Mouse (Mus musculus) liver, embryonic 15.5 days (tissue): ENCODE measurements around the gene Abhd12b. TPM values are rescaled to one million over a fixed set of nuclear protein-coding genes. Genes with fewer than 3 reads are reported as not detected.
A peak's percentile ranks its signal among the peaks of the same experiment; 100 is the strongest.

Experiments
- ATAC-seq: fragments of 200-750 bp; cut with Nextera tagmentation; 2 replicates; pipeline ENCODE4 v1.8.0; 2017; ENCODE audit warnings: moderate number of reproducible peaks, mild to moderate bottlenecking, moderate library complexity; ENCODE audit not compliant: insufficient read depth
- H3K27ac ChIP-seq: fragments of 300-500 bp; sonication (generic); replicated peaks from 2 replicates; pipeline ENCODE4 v1.5.1; 2015; ENCODE audit warnings: mild to moderate bottlenecking, inconsistent platforms
- H3K27me3 ChIP-seq: fragments of 300-500 bp; sonication (generic); 2 replicates; pipeline ENCODE4 v1.6.1; 2015; ENCODE audit warnings: mild to moderate bottlenecking, inconsistent platforms
- H3K36me3 ChIP-seq: fragments of 300-500 bp; sonication (generic); replicated peaks from 2 replicates; pipeline ENCODE4 v1.6.1; 2015; ENCODE audit warnings: moderate library complexity, mild to moderate bottlenecking, inconsistent platforms
- H3K4me1 ChIP-seq: fragments of 300-500 bp; sonication (generic); replicated peaks from 2 replicates; pipeline ENCODE4 v1.6.1; 2015; ENCODE audit warnings: inconsistent platforms
- H3K4me2 ChIP-seq: fragments of 300-500 bp; sonication (generic); 2 replicates; pipeline ENCODE4 v1.6.1; 2015; ENCODE audit warnings: moderate library complexity, mild to moderate bottlenecking, inconsistent platforms
- H3K4me3 ChIP-seq: fragments of 300-500 bp; sonication (generic); replicated peaks from 2 replicates; pipeline ENCODE4 v1.5.1; 2015; ENCODE audit warnings: mild to moderate bottlenecking, inconsistent platforms
- H3K9ac ChIP-seq: fragments of 300-500 bp; sonication (generic); 2 replicates; pipeline ENCODE4 v1.6.1; 2015; ENCODE audit warnings: moderate library complexity, mild to moderate bottlenecking, inconsistent platforms
- H3K9me3 ChIP-seq: fragments of 300-500 bp; sonication (generic); replicated peaks from 2 replicates; pipeline ENCODE4 v1.6.1; 2016; ENCODE audit warnings: inconsistent platforms
- WGBS: fragments of 180-500 bp; shearing (Covaris S2); methylation state at CpG from one replicate; pipeline ENCODE4 v1.1.7; 2015; ENCODE audit warnings: mixed read lengths; ENCODE audit not compliant: insufficient replicate concordance; 5-methylcytosine and 5-hydroxymethylcytosine counted together
- polyA plus RNA-seq: library from polyadenylated mRNA; unstranded; fragments of >200 nt; fragmentation: Nextera tagmentation; extraction: Ambion mirVana; gene quantifications from 2 replicates; pipeline ENCODE4 v1.2.1, GENCODE M21; 2015

Gene Abhd12b
- polyA plus RNA-seq, 1 experiment from 2014 or later, result not detected

DNA sequence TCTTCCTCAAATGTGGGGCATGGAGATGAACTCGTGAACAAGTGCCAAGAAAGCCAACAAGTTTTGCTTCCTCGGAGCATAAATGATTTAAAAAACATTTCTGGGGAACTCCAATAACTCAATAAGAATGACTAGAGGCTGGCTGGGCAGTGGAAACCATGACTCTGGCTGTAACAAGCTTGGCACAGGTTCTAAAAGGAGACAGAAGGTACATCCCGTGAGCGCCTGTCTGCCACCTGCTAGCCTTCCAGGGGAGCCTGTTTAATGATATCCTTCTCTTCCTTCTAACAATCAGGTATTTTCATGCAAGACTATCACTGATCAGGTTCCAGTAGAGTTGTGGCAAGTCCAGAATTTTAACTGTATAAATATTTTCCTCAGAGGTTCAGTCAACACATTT lies 58.6 kb downstream of the Abhd12b start:
- Histone ChIP-seq H3K4me1 (0 out of 2 replicates have a peak, but pooled peaks cover 2% of the 10 kb centered on the region), H3K4me2 (no peak overlapping the region), H3K9ac (no peak overlapping the region), H3K27me3 (no peaks in the 10 kb centered on the region), H3K9me3 (no peaks in the 10 kb centered on the region), H3K36me3 (peaks cover 43% of the 10 kb centered on the region), H3K4me3 (no peak overlapping the region), H3K27ac (no peak overlapping the region)
- no peak for ATAC-seq
- 65% methylated on average over 4 of the region's 4 CpGs for WGBS

DNA sequence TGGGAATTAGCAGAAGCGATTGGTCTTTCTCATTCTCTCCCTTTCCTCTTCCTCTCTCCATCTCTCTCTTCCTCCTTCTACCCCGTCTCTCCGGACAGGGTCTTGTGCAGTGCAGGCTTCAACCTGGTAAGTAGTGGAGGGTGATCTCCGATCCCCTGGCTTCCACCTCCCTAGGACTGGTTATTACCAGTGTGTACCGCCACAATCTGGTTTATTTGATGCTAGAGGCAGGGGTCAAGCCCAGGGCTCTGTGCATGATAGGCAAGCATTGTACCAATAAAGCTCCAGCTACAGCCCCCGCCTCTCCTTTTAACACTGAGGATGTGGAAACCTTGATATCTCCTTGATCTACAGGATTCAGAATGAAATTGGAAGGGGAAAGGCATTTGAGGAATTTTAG lies 59.7 kb downstream of the Abhd12b start:
- H3K9ac ChIP-seq, result no peak overlapping the region
- H3K27ac ChIP-seq, result no peak overlapping the region
- H3K4me1 ChIP-seq, result 0 out of 2 replicates have a peak, but pooled peaks cover 4% of the 10 kb centered on the region
- no peak for ATAC-seq
- H3K36me3 ChIP-seq, result peaks cover 44% of the 10 kb centered on the region
- no peaks in the 10 kb centered on the region for H3K9me3 ChIP-seq
- H3K27me3 ChIP-seq, result no peaks in the 10 kb centered on the region
- no peak overlapping the region for H3K4me2 ChIP-seq
- no peak overlapping the region for H3K4me3 ChIP-seq
- WGBS, result 77% methylated on average over 6 of the region's 6 CpGs

DNA sequence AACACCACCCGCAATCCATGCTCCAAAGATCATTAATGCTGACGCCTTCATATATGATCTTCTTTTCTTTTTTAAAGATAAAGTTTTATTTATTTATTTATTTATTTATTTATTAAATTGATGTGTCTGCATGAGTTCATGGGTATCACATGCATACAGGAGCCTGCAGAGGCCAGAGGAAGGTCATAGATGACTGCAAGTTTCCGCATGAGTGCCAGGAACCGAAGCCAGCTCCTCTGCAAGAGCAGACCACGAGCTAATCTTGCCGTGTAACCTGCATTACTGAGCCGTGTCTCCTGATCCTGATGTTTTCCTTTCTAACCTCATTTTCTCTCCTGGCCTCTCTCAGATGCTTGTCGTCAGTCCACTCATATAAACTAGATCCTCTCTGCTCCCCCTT lies 60.3 kb downstream of the Abhd12b start:
- ATAC-seq, result no peak
- peaks cover 47% of the 10 kb centered on the region for H3K36me3 ChIP-seq

DNA sequence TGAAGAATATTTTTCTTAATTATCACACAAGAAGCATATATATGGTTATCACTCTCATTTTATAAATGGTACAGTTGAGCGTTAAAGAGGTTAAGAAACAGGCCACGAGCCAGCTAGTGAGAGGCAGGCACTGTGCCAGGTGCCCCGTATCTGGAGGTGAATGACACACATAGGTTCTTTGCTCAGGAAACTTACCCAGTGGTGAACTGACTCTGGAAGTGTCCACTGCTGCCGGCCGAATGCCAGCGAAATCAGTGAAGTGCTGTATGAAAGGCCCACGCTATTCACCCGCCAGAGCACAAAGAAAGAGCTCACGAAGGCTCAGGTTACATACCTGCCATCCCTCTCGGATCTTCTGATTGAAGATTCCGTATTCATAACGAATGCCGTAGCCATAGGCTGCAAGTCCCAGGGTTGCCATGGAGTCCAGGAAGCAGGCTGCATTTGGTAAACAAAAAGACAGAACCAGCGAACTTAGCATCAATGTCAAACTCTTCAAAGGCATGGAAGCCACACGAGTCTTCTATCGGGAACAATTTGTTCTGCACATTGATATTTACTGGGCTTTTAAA lies 62.4 kb downstream of the Abhd12b start:
- no peaks in the 10 kb centered on the region for H3K27me3 ChIP-seq
- ATAC-seq, result no peak
- no peak overlapping the region for H3K4me3 ChIP-seq
- H3K4me1 ChIP-seq, result peaks cover 15% of the 10 kb centered on the region; the same call in 1 of the 2 replicates
- WGBS, result 80% methylated on average over 16 of the region's 16 CpGs
- no peak overlapping the region for H3K27ac ChIP-seq
- no peaks in the 10 kb centered on the region for H3K9me3 ChIP-seq
- no peak overlapping the region for H3K9ac ChIP-seq
- H3K4me2 ChIP-seq, result no peak overlapping the region
- peaks cover 59% of the 10 kb centered on the region for H3K36me3 ChIP-seq

More for the DNA sequence above, 60.3 kb downstream of the Abhd12b start:
- Histone ChIP-seq H3K27me3 (no peaks in the 10 kb centered on the region), H3K27ac (no peak overlapping the region), H3K9ac (no peak overlapping the region), H3K4me3 (no peak overlapping the region), H3K4me1 (0 out of 2 replicates have a peak, but pooled peaks cover 8% of the 10 kb centered on the region), H3K9me3 (no peaks in the 10 kb centered on the region), H3K4me2 (no peak overlapping the region)
- 77% methylated on average over 8 of the region's 8 CpGs for WGBS

DNA sequence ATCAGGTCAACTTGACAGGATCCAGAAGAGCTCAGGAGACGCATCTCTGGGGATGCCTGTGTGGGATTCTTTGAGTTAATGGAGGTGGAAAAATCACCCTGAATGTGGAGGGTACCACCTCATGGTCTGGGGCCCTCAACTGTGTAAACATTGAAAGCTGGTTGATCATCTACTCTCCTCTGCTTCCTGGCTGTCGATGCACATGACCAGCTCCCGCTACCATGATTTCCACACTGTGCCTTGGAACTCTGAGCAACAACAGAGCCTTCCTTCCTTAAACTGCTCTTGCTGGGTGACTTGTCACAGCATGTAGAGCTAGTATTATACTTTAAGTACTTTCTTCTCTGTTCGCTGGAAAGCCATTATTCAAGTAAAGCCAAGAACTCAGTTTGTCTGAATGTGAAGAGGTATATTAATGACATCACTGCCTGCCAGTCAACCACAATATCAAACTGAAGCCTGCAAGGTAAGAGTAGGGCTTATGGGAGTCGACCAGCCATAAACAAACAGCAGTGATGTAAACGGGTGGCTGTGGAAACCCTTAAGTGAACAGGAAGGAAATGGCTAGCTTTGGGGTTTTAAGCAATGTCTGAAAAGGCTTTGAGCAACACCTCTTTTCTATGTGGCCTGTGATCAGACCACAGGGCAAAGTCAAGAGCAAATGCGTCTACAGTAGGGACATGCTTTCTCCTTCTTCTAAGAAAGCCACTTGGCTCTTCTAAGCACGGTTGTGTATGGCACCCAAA lies 65.0 kb downstream of the Abhd12b start:
- WGBS, result 33% methylated on average over 8 of the region's 8 CpGs
- peaks cover 52% of the 10 kb centered on the region for H3K36me3 ChIP-seq
- H3K9me3 ChIP-seq, result no peaks in the 10 kb centered on the region
- no peak overlapping the region for H3K4me2 ChIP-seq
- no peaks in the 10 kb centered on the region for H3K27me3 ChIP-seq
- H3K9ac ChIP-seq, result no peak overlapping the region
- H3K4me1 ChIP-seq, result peaks cover 18% of the 10 kb centered on the region; the same call in 1 of the 2 replicates
- ATAC-seq, result no peak
- no peak overlapping the region for H3K4me3 ChIP-seq
- H3K27ac ChIP-seq, result 0 out of 2 replicates have a peak overlapping the region, but pooled peaks have one; percentile 38

DNA sequence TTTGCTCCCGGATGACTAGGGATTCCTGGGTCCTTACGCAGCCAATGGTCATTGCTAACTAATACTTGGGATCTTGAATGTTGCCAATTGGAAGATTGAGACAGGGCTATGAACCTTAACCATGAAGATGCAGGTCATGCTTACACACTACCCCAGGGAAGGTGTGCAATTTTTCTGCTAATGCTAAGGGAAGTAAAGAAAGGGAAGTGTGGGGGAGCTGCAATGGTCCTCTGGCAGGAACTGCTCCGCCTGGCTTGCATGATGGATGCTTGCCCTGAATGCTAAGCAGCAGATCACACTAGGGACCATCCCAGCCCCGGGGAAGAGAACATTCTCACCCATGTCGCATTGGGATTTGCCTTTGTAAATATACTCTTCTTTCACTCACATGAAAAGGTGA lies 67.5 kb downstream of the Abhd12b start:
- H3K4me1 ChIP-seq, result peaks cover 38% of the 10 kb centered on the region
- H3K9ac ChIP-seq, result no peak overlapping the region
- no peak for ATAC-seq
- H3K36me3 ChIP-seq, result peaks cover 43% of the 10 kb centered on the region
- no peaks in the 10 kb centered on the region for H3K9me3 ChIP-seq
- H3K27ac ChIP-seq, result no peak overlapping the region
- WGBS, result 58% methylated on average over 5 of the region's 5 CpGs
- H3K4me2 ChIP-seq, result no peak overlapping the region
- H3K27me3 ChIP-seq, result no peaks in the 10 kb centered on the region
- H3K4me3 ChIP-seq, result no peak overlapping the region

DNA sequence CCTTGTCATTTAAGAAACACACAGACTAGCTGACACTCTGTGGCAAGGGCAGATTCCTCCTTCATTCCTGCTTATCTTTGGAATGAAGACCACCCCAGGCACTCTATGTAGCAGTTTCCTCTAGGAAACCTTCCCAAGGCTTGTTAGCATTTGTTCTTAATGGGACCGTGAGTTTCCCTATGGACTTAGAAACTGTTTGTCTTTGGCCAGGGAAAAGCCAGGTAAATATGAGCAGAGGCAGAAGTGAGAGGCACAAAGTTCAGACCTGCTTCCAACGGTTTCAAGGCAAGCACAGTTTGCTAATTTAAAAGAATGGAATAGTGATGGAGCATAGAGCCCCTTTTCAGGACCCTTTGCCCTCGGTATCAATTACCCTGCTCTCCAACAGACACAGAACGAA lies 69.4 kb downstream of the Abhd12b start:
- Histone ChIP-seq H3K9ac (no peak overlapping the region), H3K27me3 (no peaks in the 10 kb centered on the region), H3K27ac (peak overlapping the region; percentile 72), H3K4me1 (peaks cover 57% of the 10 kb centered on the region), H3K9me3 (no peaks in the 10 kb centered on the region), H3K4me2 (peak overlapping the region; percentile 42; the same call in 1 of the 2 replicates), H3K36me3 (peaks cover 28% of the 10 kb centered on the region), H3K4me3 (no peak overlapping the region)
- ATAC-seq, result no peak
- 64% methylated on average over 4 of the region's 4 CpGs for WGBS

DNA sequence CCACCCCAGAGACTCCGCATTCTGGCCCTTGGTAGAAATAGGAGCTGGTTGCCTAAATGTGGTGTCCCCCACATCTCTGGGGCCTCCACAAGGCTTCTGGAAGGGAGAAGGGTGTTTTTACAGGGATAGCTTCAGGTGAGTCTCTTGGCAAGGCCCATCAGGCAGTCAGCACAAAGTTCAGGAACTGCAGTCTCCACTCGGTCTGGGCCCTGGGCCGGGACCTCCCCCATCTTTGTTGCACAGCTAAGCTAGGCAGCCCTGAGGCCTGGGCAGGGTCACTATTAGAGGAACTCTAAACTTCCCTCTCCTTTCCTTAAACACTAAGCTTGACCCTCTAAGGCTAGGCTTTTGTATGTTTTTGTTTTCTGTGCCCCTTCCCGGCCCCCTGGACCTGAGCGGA lies 72.7 kb downstream of the Abhd12b start:
- peak overlapping the region; percentile 67 for H3K4me3 ChIP-seq
- H3K4me2 ChIP-seq, result peak overlapping the region; percentile 92
- H3K9me3 ChIP-seq, result no peaks in the 10 kb centered on the region
- peaks cover 65% of the 10 kb centered on the region for H3K4me1 ChIP-seq
- H3K27ac ChIP-seq, result peak overlapping the region; percentile 89
- peak overlapping the region; percentile 85 for H3K9ac ChIP-seq
- WGBS, result 22% methylated on average over 5 of the region's 5 CpGs
- no peak for ATAC-seq
- 0 out of 2 replicates have a peak, but pooled peaks cover 6% of the 10 kb centered on the region for H3K36me3 ChIP-seq
- no peaks in the 10 kb centered on the region for H3K27me3 ChIP-seq

DNA sequence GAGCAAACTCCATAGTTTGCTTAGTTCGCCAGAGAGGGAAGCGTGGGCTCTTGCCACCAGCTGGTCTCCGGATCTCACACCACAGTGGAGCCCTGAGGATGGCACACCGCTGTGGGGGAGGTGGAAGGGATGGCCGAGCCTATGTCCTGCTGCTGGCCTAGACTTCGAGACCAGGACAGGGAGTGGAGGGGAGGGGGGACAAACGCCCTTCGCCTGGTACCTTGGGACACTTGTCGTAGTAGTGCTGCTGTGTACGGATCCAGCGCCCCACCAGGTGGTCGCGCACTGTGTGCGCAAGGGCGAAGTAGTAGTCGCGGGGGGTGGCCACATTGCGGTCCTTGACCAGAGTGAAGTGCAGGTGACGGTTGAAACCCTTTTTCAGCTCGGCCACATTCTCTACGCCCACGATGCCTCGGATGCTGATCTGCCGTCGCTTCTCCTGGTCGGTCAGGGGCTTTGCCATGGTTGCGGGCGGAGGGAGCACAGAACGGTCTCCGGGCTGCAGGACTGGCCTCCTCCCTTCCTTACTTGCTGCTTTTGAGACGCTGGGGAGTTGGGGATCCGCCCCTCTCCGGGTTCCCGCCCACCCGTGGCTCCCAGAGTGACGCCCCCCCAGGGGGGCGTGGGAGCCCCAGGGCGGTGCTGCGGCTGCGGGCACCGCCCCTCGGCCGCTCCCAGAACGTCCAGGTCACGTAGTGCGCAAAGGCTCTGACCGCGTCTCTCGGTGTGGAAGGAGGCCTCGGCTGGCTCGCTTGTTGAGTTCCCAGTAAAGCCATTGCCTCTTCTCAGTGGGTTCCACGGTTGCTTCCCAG lies 73.4 kb downstream of the Abhd12b start:
- Histone ChIP-seq H3K36me3 (0 out of 2 replicates have a peak, but pooled peaks cover 5% of the 10 kb centered on the region), H3K4me3 (peak overlapping the region; percentile 67), H3K9ac (peak overlapping the region; percentile 85), H3K27me3 (no peaks in the 10 kb centered on the region), H3K27ac (peak overlapping the region; percentile 89), H3K9me3 (no peaks in the 10 kb centered on the region), H3K4me1 (peaks cover 72% of the 10 kb centered on the region), H3K4me2 (peak overlapping the region; percentile 92)
- under 1% methylated on average over 52 of the region's 52 CpGs for WGBS
- peak; percentile 98 for ATAC-seq

DNA sequence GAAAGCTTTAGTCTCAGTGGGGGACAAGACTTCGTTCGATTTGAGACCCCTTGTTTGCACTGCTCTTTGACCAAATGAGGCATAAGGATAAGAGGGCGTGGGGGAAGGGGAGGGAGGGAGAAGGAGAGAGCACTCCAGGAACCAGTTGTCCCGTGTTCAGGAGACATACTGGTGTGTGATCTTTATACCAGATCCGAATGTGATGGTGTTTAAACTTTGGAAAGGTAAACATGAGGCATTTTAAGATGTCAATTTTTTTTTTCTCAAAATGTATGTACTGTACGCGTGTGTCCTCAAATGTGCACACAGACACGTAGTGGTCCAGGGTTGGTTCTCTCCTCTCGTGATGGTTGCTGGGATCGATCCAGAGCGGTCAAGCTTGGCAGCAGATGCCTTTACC lies 74.2 kb downstream of the Abhd12b start:
- peak; percentile 41; the same call in 1 of the 2 replicates for ATAC-seq
- Histone ChIP-seq H3K9me3 (no peaks in the 10 kb centered on the region), H3K4me2 (peak overlapping the region; percentile 92), H3K9ac (peak overlapping the region; percentile 60), H3K4me3 (peak overlapping the region; percentile 67), H3K4me1 (peaks cover 79% of the 10 kb centered on the region), H3K36me3 (0 out of 2 replicates have a peak, but pooled peaks cover 2% of the 10 kb centered on the region), H3K27me3 (no peaks in the 10 kb centered on the region), H3K27ac (peak overlapping the region; percentile 89)
- WGBS, result 57% methylated on average over 11 of the region's 11 CpGs

DNA sequence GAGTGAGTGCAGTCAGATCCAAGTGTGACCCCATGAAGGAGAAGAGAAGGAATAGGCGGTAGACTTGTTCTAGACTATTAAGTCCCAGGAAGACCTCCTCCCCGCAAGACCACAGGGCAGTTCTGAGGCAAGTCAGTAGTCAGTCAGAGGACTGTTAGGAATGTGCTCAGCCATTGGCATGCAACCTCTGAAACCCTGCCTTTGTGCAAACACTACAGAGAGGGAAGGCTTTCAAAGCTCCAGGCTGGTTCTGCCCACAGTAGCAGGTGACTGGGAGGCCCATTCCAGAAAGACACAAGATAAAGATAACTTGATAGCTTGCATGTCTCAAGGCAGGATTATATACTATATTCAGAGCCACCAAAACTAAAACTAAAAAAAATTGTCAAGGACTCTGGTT lies 77.4 kb downstream of the Abhd12b start, which contains the start of gene Pygl:
Gene Pygl (minus strand): TSS at position 195 of the 400 bp plus-strand sequence.
- no peaks in the 10 kb centered on the region for H3K27me3 ChIP-seq
- H3K4me2 ChIP-seq, result peak within 1 kb of the TSS; percentile 13; the same call in 1 of the 2 replicates
- no peak within 1 kb of the TSS for H3K9ac ChIP-seq
- no peaks in the 10 kb centered on the region for H3K36me3 ChIP-seq
- no peak for ATAC-seq
- H3K4me1 ChIP-seq, result peaks cover 78% of the 10 kb centered on the region
- H3K9me3 ChIP-seq, result no peaks in the 10 kb centered on the region
- WGBS, result 72% methylated on average over 2 of the region's 2 CpGs
- H3K4me3 ChIP-seq, result no peak within 1 kb of the TSS
- H3K27ac ChIP-seq, result peak within 1 kb of the TSS; percentile 49
